Mouse (Mus musculus) liver, adult 2 months (tissue): ENCODE measurements at regions not wholly inside any gene's neighbourhood (a gene's known extent, or its start where the extent isn't known, plus 50 kb on each side); places are given as distances from the start of the nearest gene placed in this dataset.

Experiments used
- DNase-seq: peaks from one replicate; pipeline ENCODE4 v3.0.0-alpha.2; 2011; ENCODE audit warnings: low read depth, low spot score; ENCODE audit errors: extremely low read depth
- H3K27ac ChIP-seq: fragments of 200-500 bp; replicated peaks from 2 replicates; pipeline ENCODE4 v1.5.1; 2012; ENCODE audit warnings: low read depth, mild to moderate bottlenecking, control low read depth, inconsistent platforms, low read length; ENCODE audit not compliant: insufficient read depth
- H3K27me3 ChIP-seq: fragments of 200-500 bp; 2 replicates; pipeline ENCODE4 v1.6.1; 2012; ENCODE audit warnings: mild to moderate bottlenecking, moderate library complexity, low read length, inconsistent platforms; ENCODE audit not compliant: control insufficient read depth, insufficient read depth
- H3K36me3 ChIP-seq: fragments of 200-500 bp; 2 replicates; pipeline ENCODE4 v1.6.1; 2012; ENCODE audit warnings: low read length, inconsistent platforms; ENCODE audit not compliant: control insufficient read depth, insufficient read depth
- H3K4me1 ChIP-seq: fragments of 200-500 bp; 2 replicates; pipeline ENCODE4 v1.6.1; 2011; ENCODE audit warnings: low read length; ENCODE audit not compliant: control insufficient read depth, insufficient read depth
- H3K4me3 ChIP-seq: fragments of 200-500 bp; 2 replicates; pipeline ENCODE4 v1.5.1; 2011; ENCODE audit warnings: low read depth, mild to moderate bottlenecking, control low read depth, low read length, moderate library complexity; ENCODE audit not compliant: insufficient read depth
- H3K79me2 ChIP-seq: fragments of 200-500 bp; 2 replicates; pipeline ENCODE4 v1.6.1; 2012; ENCODE audit warnings: inconsistent platforms, mild to moderate bottlenecking, low read length, moderate library complexity; ENCODE audit not compliant: control insufficient read depth, insufficient read depth
- H3K9ac ChIP-seq: fragments of 200-500 bp; 2 replicates; pipeline ENCODE4 v1.6.1; 2012; ENCODE audit warnings: low read depth, mild to moderate bottlenecking, control low read depth, inconsistent platforms, low read length
- CTCF ChIP-seq: fragments of 200-500 bp; IDR thresholded peaks from 2 replicates; pipeline ENCODE4 v1.5.1; 2011; ENCODE audit warnings: low read depth, low read length, control low read depth
- POLR2A ChIP-seq: fragments of 200-500 bp; IDR thresholded peaks from 2 replicates; pipeline ENCODE4 v1.6.1; 2011; ENCODE audit warnings: low read length, control low read depth; ENCODE audit not compliant: insufficient read depth; ENCODE audit errors: extremely low read depth
- WGBS: fragments of 180-500 bp; shearing (Covaris S2); methylation state at CpG from one replicate; pipeline ENCODE4 v1.1.7; 2018; 5-methylcytosine and 5-hydroxymethylcytosine counted together

DNA sequence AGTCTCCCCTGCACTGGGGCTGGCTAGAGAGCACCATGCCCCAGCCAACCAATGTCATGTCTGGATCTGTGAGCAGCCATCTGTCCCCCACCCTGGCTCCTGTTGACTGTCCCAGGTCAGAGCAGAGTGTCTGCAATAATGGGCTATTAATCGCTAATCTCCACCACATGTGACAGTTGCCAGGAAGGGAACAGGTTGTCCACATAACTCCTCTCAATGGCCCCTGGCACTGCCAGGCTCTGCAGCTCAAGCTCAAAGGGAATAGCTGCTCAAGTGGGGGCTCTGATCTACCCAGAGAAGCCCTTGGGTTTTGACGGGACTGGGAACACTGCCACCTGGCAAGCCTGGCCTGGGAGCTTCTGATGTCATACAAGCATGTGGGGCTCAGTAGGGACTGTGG lies 231.4 kb downstream of the Cryba4 start:
- Histone ChIP-seq H3K36me3 (no peaks in the 10 kb centered on the region), H3K27ac (no peak overlapping the region), H3K4me1 (no peaks in the 10 kb centered on the region), H3K9ac (no peak overlapping the region), H3K4me3 (no peak overlapping the region), H3K79me2 (no peaks in the 10 kb centered on the region), H3K27me3 (no peaks in the 10 kb centered on the region)
- DNase-seq, result no peak
- 75% methylated on average over 2 of the region's 2 CpGs for WGBS
- TF ChIP-seq CTCF (no peak), POLR2A (no peak)

DNA sequence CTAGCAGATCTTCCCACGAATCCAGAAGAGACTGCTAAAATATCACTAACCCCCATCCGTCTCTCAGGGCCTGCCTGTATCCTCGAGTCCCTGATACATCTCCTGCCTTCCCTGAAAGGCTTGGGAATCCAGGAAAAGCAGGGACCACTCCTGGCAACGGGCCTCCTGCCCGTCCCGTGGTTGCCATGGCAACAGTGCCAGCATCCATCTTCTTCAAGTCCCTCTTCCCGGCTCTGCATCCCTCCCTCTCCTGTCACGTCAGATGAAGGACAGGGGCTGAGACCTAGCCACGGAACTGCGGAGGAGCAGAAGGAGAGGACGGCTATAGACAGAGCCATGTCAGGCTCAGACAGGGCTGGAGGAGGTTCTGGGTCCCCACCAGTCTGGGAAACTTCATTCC lies 222.4 kb downstream of the Cryba4 start:
- WGBS, result 57% methylated on average over 11 of the region's 11 CpGs
- H3K79me2 ChIP-seq, result no peaks in the 10 kb centered on the region
- no peak for DNase-seq

GRCm38 (mm10) chr5:112032036-112032435 lies 220.3 kb downstream of the Cryba4 start:
- TF ChIP-seq POLR2A, result no peak
- TF ChIP-seq CTCF, result no peak

More for the DNA sequence above, 222.4 kb downstream of the Cryba4 start:
- H3K9ac ChIP-seq, result no peak overlapping the region
- H3K4me1 ChIP-seq, result no peaks in the 10 kb centered on the region
- no peak overlapping the region for H3K4me3 ChIP-seq
- H3K27ac ChIP-seq, result no peak overlapping the region
- TF ChIP-seq POLR2A (no peak), CTCF (no peak)
- 0 out of 2 replicates have a peak, but pooled peaks cover 2% of the 10 kb centered on the region for H3K27me3 ChIP-seq
- no peaks in the 10 kb centered on the region for H3K36me3 ChIP-seq

GRCm38 (mm10) chr5:112035426-112035825 lies 216.9 kb downstream of the Cryba4 start:
- H3K79me2 ChIP-seq, result no peaks in the 10 kb centered on the region
- H3K9ac ChIP-seq, result no peak overlapping the region
- no peak overlapping the region for H3K4me3 ChIP-seq
- H3K4me1 ChIP-seq, result no peaks in the 10 kb centered on the region
- no peaks in the 10 kb centered on the region for H3K36me3 ChIP-seq
- H3K27ac ChIP-seq, result no peak overlapping the region
- no peak for TF ChIP-seq POLR2A
- TF ChIP-seq CTCF, result no peak
- DNase-seq, result no peak
- WGBS, result 84% methylated on average over 8 of the region's 8 CpGs
- H3K27me3 ChIP-seq, result 0 out of 2 replicates have a peak, but pooled peaks cover 2% of the 10 kb centered on the region

More at GRCm38 (mm10) chr5:112032036-112032435, 220.3 kb downstream of the Cryba4 start:
- Histone ChIP-seq H3K36me3 (no peaks in the 10 kb centered on the region), H3K4me3 (no peak overlapping the region), H3K79me2 (no peaks in the 10 kb centered on the region), H3K27me3 (0 out of 2 replicates have a peak, but pooled peaks cover 2% of the 10 kb centered on the region), H3K9ac (no peak overlapping the region), H3K27ac (no peak overlapping the region), H3K4me1 (no peaks in the 10 kb centered on the region)
- DNase-seq, result no peak

- H3K9ac ChIP-seq, result no peak overlapping the region
- H3K4me1 ChIP-seq, result no peaks in the 10 kb centered on the region
- H3K4me3 ChIP-seq, result no peak overlapping the region
- no peaks in the 10 kb centered on the region for H3K79me2 ChIP-seq
- 0 out of 2 replicates have a peak, but pooled peaks cover 2% of the 10 kb centered on the region for H3K27me3 ChIP-seq
- no peak for DNase-seq
- WGBS, result 66% methylated on average over 8 of the region's 8 CpGs
- H3K27ac ChIP-seq, result no peak overlapping the region
- TF ChIP-seq CTCF (no peak), POLR2A (no peak)
- no peaks in the 10 kb centered on the region for H3K36me3 ChIP-seq
These were observed 215.2 kb downstream of the Cryba4 start for GRCm38 (mm10) chr5:112037080-112037479.

- no peaks in the 10 kb centered on the region for H3K36me3 ChIP-seq
- no peak overlapping the region for H3K9ac ChIP-seq
- H3K27me3 ChIP-seq, result no peaks in the 10 kb centered on the region
- no peaks in the 10 kb centered on the region for H3K4me1 ChIP-seq
- WGBS, result 70% methylated on average over 10 of the region's 10 CpGs
- no peaks in the 10 kb centered on the region for H3K79me2 ChIP-seq
- no peak for TF ChIP-seq CTCF
- no peak for TF ChIP-seq POLR2A
- DNase-seq, result no peak
- no peak overlapping the region for H3K4me3 ChIP-seq
- H3K27ac ChIP-seq, result no peak overlapping the region
These were observed 212.5 kb downstream of the Cryba4 start for GRCm38 (mm10) chr5:112039645-112040372.
